Mouse (Mus musculus) bone marrow macrophage, adult 2 months (primary cell): Measurements from ENCODE around the gene Acad12.

Experiments used
- CTCF ChIP-seq: IDR thresholded peaks from 2 replicates; pipeline ENCODE4 v1.5.1; 2012; ENCODE audit warnings: low read depth, mild to moderate bottlenecking, low read length, moderate library complexity
- POLR2A ChIP-seq: IDR thresholded peaks from 2 replicates; pipeline ENCODE4 v1.6.1; 2012; ENCODE audit warnings: mild to moderate bottlenecking, low read depth, low read length, borderline replicate concordance

DNA sequence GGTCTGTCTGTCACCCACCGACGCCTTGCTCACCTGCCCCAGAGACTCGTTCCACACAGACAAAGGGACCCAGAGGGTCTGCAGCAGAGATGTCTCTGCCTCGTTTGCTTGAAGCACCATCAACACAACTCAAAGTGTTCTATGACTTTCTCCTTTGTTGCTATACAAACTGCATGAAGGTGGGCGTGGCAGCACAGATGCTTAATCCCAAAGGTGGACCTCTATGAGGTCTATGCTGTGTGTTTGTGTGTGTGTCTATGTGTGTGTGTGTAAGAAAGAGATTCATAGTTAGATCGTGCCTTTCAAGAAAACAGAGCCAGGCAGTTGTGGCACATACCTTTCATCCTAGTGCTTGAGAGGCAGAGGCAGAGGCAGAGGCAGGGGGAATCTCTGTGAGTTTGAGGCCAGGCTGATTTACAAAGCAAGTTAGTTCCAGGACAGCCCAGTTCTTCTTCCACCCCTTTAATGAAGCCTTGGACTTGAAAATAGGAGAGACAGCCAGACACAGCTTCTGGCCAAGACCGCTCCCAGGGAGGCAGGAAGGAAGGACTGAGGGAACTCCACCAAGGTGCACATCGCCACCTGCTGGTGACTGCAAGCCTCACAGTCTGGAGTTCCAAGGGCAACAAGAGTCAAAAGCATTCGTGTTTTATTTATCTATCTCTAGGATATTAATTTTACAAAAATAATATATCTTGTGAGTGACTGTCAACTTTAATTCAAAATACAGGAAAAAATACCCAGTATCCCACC lies 17.0 kb downstream of the Acad12 start:
- TF ChIP-seq POLR2A (no peak), CTCF (peak; percentile 79)
